Mouse (Mus musculus) thymus, adult 18-20 months (tissue): ENCODE measurements around the gene Spag16.

Source experiments
- DNase-seq, 2 experiments: peaks; one replicate each; pipeline ENCODE4 v3.0.0; 2022; ENCODE audit warnings: mixed read lengths in 2 of 2

Gene Spag16

DNA sequence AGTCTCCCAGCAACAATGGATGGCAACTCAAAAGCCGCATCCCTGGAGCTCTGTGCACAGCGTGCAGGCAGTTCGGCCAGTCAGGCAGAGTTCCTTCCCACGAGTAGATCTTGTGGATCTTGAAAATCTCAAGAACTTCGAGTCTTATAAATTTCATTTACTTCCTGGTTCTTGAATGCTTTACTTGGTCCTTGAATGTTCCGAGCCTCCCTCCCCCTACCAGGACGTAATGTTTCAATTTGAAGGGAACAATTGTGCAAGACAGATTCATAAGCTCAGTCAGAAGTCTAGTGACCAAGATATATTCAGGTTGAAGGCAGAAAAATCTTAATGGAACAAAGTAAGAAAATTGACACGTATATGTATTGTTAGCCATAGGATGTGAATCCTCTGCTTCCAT, 277.9 kb downstream of the Spag16 start:
- no peak for DNase-seq

DNA sequence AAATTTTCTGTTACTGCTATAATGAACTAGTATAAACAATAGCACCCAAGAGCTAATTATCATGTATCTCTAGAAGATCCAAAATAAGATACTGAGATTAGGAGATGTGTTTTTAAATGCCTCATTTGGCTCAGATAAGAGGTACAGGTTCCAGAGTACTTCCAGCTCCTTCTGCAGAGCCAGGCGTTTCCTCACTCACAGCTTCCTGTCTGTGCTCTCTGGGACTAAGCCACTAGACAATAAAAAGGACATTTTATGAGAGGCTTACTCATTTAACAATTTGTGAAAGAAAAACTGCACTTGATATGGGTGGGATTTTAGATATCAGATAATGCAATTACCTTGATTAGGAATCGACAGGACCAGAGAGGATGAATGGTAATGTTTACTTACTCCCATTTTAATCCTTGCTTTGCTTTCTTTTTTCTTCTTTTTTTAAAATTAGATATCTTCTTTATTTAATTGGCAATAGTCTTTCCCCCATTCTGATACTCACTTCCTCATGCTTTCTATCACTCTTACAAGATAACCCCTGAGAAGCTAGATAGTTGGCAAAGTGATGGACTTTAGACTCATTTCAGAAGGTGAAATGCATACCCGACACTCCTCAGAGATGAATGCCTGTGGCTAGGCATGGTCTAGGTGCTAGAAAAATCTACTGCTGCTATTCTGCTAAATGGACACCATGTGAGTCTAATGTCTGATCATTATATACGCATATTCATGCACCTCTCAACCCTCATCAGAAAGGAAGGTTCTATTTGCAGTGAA, 289.6 kb downstream of the Spag16 start:
- DNase-seq: no peak

DNA sequence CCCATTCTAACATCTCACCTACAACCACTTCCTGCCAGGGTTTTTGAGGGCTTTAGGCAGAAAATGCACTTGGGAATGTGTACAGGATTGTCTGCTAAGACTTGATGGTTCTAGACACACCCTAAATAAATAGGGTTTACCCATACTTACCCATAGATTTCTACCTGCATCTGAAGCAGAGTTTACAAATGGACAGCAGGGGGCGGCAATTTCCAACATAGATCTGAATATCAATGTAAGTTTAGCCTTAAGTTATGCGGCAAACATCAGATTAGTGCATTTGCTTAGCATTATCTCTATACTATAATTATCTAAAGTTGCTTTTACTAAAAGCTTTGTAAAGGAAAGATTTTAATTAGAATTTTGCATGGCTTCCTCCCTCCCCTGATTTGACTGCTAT, 301.3 kb downstream of the Spag16 start:
- DNase-seq: no peak

DNA sequence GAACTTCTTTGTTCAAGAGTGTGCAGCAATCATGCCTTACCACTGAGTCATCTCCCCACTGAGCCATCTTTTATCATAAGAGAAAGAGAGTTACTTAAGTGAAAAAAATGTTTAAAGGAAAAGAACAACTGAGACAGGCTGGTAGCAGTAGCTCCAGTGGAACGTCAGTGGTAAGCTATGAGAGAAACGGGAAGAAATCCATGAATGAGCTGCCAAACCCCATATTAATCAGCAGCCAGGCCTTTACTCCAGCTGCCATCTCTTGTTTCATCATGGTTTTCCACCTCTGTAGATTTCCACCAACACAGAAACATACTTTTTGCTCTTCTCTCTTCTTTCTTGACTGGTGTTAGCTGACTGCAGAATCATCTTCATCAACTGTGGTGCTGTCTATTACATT, 308.8 kb downstream of the Spag16 start:
- no peak for DNase-seq

DNA sequence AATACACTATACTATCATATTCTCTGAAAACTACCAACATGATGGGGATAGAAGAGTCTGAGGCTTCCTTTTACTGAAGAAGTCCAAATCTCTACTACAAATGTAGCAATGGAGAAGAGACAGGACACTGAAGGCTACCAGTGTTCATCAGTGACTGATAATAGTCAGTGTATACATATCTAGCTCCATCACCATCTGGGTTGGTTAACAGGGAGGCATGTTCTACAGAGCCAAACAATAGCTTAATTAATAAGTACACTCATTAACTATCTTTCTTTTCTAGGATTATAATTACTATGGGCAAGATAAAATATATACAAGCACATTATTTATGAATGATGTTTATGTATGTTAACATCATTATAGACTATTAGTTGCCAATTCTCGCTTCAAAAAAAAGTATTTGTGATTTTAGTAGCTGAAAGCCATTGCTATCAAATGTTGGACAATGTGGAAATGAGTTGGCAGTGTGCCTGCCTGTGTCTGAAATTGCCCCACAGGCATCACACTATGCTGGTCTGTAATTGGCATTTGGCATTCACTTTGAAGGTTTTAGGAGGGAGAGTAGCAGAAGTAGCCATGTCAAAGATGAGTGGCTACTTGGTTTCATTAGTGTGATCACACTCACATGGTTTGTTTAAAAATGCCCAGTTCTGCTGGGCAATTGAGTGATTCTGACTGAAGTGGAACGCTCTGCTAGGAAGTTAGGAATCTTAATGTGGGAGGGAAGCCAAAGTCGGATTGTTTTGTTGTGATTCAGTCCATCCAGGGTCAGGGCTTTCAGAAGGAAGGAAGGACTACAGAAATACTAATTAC, 338.8 kb downstream of the Spag16 start:
- DNase-seq: no peak

GRCm38 (mm10) chr1:70180123-70180741, 353.5 kb downstream of the Spag16 start:
- no peak for DNase-seq

DNA sequence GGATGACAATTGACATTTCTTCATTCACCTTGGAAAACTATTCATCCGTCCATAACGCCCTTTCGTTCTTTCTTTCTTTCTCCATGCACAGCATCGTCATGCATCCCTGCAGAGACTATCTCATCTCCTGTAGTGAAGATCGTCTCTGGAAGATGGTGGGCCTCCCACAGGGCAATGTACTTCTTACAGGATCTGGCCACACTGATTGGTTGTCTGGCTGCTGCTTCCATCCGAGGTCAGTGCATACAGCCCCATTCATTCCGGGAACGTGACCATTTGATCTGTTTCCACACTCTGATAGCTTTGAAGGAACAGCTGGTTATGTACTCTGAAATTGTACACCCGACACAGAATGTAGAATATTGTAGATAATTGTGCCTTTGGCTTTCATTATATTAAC, 438.0 kb downstream of the Spag16 start:
- DNase-seq: no peak

- no peak for DNase-seq
Measured at GRCm38 (mm10) chr1:70265920-70266505, 439.2 kb downstream of the Spag16 start.

GRCm38 (mm10) chr1:70270139-70270538, 443.4 kb downstream of the Spag16 start:
- DNase-seq: no peak

DNA sequence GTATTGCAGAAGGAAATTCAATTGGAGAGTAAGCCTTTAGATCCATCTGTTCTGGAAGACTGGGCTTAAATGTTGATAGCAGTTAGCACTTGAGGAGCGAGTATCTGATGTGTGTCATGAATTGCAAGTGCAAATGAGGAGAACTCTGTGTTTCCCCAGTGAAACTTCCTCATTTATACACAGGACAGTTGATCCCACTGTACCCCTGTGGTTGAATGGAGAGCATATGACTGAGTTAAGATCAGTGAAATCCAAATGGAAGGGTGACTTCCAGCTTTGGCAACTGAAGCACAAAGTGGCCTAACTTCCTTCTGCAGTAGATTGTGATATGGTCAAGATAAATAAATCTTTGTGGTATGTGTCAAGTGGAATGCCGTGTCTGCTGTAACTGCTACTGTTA, 446.0 kb downstream of the Spag16 start:
- DNase-seq: no peak

DNA sequence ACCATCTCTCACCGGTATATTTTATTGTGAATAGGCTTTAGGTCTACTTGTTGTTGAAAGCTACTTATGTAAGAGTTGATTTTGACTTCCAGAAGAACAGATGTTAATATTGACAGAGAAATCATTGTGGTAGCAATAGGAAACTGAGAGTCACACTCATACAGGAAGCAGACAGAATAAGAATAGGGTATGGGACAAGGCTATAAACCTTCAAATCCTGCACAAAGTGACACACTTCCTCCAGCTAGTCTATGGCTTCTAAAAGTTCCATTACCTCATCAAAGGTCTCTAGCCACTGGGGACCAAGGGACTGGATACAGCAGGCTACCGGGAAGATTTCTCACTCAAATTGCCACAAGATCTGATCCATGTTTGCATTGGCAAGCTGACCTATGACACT, 452.5 kb downstream of the Spag16 start:
- DNase-seq: no peak

DNA sequence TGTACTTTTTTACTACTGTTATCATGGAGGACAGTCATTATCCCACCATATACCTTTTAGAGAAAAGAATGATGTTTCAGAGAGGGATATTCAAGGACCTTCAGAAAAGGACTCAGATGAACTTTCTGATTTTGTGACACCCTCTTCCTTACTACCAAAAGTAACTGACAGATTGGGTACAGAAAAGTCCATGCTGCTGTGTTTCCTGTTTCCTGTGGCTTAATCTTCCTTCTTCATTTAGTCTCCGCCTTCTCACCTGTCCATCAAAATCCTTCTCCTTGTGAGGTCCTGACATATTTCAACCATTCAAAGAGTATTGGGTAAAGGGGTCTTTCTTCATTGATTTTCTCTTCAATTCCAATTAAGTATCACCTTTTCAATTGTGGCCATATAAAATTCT, 456.6 kb downstream of the Spag16 start:
- DNase-seq: no peak

DNA sequence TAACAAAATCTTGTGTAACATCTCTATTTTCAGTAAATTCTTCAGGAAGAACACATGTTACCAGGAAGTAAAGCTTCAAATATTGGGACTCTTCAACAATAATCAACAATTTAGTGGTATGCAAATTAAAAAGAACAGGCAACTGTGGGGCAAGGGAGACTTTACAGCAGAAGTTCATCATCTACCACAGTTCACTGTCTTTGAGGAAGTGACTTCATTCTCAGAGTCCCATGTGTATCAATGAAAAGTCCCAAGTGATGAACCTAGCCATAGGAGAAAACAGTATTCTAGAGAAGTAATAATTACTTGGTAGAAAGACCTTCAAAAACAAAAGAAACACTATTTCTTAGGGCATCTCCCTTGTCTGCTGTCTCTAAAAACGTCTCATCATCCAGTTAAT, 457.4 kb downstream of the Spag16 start:
- no peak for DNase-seq

- no peak for DNase-seq
Measured at GRCm38 (mm10) chr1:70316128-70316765, 489.5 kb downstream of the Spag16 start.

GRCm38 (mm10) chr1:70320951-70321350, 494.2 kb downstream of the Spag16 start:
- DNase-seq: no peak

DNA sequence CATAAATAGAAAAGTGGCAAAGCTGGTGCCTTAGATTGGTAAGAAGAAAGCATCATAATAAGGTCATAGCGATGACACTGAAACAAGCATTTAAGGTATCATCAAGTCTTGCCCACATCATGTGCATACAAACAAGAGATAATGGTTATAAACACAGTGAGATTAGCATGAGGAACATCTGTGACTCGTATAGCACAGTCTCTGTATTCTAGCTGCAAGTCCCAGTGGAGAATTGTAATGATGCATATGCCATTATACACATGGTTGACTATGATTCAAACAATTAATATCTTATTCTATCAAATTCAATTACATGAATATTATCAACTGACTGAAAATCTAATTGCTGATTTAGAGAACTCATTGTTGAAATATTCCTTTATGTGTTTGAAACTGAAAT, 519.4 kb downstream of the Spag16 start:
- DNase-seq: no peak

DNA sequence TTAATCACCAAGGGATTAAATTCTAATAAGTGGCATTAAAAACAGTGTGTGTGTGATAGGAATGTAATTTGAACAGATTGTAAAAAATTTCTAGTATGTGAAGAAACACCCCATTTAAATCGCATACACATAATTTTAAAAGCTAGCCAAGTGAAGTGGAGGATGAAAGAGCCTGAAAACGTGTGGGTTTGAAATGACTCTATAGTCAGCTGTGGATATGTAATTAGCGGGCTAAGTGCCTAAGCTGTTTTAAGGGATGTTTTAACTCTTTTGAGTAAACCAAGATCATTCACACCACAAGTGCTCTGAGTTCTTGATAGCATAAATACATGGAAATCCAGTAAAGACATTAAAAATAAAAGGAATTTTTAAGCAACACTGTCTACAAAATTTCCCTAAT, 524.6 kb downstream of the Spag16 start:
- DNase-seq: no peak

DNA sequence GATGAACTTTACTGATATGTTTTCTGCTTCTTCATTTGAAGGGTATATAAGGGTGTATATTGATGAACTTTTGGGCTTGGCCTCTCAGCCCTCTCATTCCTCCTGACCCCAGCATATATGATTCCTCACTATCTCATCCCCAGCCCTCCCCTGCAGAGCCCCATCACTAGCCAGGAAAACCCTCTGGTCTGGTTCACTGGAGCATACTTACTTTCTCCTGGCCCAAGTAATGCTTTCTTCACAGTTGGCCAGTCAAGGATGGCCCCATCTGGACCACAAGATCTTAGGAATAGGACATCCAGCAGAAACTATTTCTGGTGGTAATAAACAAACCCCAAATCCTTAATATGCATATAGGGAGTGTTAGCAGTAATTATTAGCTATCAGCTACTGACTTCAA, 527.2 kb downstream of the Spag16 start:
- DNase-seq: no peak

GRCm38 (mm10) chr1:70371721-70372120, 545.0 kb downstream of the Spag16 start:
- no peak for DNase-seq

- no peak for DNase-seq
Measured at GRCm38 (mm10) chr1:70380096-70380495, 553.3 kb downstream of the Spag16 start.

- DNase-seq: no peak
Measured at GRCm38 (mm10) chr1:70442209-70443080, 615.7 kb downstream of the Spag16 start.

- no peak for DNase-seq
Measured at GRCm38 (mm10) chr1:70479864-70480263, 653.1 kb downstream of the Spag16 start.
